Mouse (Mus musculus): ENCODE measurements around the gene Nrbf2.

Nrbf2 gene

DNA sequence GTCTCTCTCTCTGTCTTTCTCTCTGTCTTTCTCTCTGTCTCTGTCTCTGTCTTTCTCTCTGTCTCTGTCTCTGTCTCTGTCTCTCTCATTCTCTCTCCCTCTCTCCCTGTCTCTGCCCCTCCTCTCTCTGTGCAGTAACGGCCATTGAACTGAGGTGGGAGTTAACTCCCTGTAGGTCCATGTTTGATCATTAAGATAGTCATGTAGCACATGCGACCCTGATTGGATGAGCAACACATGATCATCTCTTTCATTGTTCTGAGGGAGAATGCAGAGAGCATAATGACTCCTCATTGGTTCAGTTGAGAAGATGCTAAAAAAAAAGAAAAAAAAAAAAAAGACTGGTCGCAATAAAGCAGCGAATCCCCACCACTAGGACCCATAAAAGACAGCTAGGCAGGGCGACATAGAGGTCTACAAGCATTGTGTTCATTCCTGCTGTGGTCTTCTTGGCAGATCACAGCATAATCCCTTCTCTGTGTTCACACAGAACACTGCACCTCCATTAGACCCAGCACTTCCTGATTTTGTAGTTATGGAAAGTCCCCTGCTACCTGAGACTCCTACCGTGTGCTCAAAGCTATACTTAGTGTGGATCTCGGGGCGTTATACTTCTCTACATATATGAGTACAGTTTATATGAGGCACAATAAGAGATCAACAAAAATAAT, 11.5 kb upstream of the Nrbf2 start:
- in situ Hi-C loops (cut with MboI; ENCODE audit: unreplicated experiment in 2 of 2): no loop called here

DNA sequence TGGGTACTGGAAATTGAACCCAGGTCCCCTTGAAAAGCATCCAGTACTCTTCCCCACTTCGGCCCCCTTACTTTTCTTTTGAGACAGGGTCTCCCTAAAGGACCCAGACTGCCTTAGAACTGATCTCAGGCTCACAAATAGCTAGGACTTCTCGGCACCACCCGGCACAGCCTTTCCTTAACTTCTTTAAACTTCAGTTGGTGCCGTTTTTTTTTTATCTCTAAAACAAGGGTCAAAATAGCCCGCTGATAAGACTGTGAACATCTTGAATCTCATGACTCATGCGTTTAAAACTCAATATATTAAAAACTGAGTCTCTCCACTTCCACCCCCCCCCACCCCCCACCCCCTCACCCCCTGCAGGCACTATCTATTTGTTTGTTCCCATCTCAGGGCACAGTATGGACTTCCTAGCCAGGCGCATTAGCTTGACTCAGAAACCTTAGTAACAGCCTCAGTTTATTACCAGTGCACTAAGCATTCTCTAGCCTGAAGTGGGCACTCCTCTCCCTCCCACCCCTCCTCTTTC, 10.9 kb upstream of the Nrbf2 start:
- in situ Hi-C loops (cut with MboI; ENCODE audit: unreplicated experiment in 2 of 2): no loop called here

DNA sequence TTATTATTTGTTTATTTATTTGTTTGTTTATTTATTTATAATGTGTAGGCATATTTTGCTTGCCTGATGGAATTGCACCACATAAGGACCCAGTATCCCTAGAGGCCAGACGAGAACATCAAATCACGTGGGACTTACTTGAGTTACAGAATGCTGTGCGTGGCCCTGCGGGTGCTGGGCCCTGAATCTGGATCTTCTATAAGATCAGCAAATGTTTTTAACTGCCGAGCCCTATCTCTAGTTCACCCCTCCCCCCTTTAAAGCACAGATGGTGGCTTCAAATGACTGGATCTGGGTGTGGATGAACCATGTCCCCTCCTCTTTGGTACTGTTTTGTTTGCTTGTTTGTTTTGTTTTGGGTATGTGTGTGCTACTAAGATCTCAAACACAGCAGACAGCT, 10.2 kb upstream of the Nrbf2 start:
- in situ Hi-C loops (cut with MboI; ENCODE audit: unreplicated experiment in 2 of 2): no loop called here

DNA sequence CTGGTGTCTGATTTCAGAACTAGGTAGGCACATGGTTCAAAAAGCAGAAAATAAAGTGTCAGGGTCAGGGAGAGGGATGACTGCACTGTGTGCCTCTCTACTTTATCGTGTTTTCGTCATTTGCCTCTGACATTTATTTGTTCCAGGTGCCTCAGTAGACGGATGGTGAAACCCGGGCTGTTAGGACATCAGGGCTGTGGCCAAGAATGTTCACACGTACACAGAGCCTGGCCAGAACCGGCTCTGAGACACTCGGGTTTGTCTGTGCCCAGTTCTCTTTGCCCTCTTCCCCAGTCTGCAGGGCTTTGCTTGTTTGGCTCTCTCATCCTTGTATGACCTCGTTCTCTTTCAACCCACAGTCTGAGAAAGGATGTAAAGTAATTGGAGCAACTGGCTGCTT, 6.0 kb upstream of the Nrbf2 start:
- in situ Hi-C loops (cut with MboI; ENCODE audit: unreplicated experiment in 2 of 2): loop anchor here in 1 of 2 experiments (5.0 kb wide), 1 partner anchor 34 kb away; no protein-coding TSS in a partner anchor

DNA sequence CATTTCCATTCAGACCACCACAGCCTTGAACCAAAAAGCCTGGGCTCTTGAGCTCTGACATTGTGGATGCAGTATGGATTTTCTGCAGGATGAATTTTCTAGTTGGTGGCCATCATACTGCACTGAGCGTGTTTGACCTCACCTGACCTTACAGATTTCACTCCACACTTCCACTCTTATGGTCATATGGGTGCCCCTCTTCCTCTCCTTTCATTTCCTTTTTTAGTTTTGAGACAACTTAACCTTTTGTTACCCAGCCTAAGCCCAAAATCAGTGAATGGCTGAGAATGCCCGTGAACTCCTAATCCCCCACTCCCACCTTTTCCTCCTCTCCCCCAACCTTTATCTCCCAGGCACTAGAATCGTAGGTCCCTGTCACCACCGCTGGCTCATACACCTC, 5.5 kb upstream of the Nrbf2 start:
- in situ Hi-C loops (cut with MboI; ENCODE audit: unreplicated experiment in 2 of 2): loop anchor here in 1 of 2 experiments (5.0 kb wide), 1 partner anchor 33 kb away; no protein-coding TSS in a partner anchor

DNA sequence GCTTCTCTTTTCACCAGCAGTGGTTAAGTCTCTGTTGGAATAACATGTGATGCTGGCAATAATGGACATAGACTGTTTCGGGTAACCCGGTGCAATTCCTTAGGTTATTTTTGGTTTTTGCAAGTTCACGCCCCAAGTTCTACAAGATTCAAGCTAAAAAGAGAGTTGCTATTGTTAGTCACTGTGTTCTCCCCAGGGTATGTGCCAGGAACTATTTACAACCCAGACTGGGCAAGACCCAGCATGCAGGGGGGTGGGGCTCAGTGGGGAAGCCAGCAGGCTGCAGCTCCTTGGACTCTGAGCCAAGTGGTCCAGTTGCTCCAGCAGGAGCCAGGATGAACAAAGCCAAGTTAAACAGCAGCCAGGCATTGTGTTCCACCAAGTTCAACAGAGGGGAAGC, 2.8 kb upstream of the Nrbf2 start:
- in situ Hi-C loops (cut with MboI; ENCODE audit: unreplicated experiment in 2 of 2): no loop called here

DNA sequence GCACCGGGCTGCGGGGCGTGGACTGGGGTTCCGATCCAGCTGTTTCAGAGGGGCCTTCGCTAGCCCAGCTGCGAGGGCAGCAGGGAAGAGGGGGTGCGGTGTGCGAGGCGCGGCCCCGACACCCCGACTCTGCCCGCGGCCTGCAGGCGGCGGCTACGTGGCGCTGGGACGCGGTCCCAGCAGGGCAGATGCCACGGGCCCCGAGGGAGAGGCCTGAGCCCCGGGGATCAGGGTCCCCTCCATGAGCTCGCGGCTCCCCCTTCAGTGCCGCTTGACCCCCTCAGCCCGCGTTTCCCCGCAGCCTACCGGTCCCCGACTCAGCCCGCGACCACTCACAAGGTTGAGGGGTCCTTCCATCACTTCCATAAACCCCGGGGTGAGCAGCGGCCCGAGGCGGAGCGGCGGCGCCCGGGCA, 337 bp downstream of the Nrbf2 start:
- in situ Hi-C loops (cut with MboI; ENCODE audit: unreplicated experiment in 2 of 2): no loop called here

DNA sequence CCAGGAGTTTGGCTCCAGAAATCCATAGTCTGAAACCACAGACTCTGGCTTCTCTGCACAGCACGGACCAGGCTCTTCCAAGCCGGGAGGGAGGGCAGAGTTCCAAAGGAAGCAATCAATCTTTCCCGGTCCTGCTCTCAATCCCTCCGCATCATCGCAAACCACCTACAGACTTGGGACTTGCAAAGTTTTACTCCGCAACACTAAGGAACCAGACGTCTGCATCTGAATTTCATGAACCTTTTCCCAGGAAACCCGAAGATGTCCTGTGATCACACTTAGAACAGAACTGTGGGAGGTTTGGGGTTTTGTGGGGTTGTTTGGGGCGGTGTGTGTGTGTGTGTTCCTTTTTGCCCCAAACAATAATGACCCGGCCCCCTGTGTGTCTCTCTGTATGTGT, 794 bp downstream of the Nrbf2 start:
- in situ Hi-C loops (cut with MboI; ENCODE audit: unreplicated experiment in 2 of 2): no loop called here

DNA sequence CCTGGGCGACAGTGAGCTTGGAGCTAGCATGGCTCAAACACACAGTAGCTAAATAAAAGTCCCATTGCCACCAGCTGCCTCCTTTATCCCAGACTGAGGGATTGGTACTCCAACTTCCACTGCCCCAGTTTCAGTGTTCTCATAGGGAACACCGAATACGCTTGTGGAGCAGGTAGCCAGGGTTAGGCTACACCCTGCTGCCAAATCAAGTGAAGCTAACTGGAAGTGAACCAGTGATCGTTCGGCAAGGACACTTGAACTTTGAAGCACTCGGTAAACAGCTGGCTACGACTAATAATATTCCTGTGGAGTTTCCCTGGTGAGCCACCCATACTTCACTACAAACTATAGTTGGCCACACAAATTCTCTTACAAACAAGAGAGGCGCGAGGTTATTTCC, 1.6 kb downstream of the Nrbf2 start:
- in situ Hi-C loops (cut with MboI; ENCODE audit: unreplicated experiment in 2 of 2): no loop called here

DNA sequence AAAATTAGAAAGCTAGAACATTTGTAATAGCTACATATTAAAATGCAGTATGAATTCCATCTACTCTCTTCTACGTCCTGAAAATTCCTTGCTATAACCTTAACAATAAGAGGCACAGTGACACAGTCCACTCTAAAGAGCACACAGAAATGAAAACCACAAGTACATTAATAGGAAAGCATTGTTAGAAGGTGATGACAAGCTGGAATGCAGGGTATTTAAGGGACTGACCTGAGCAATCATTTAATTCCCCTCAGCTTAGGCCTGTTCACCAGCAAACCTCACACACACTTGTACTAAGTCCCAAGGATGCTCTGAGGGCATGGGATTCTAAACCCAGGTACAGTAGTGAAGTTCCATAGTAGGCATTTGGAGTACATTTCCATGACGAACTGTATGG, 2.6 kb downstream of the Nrbf2 start:
- in situ Hi-C loops (cut with MboI; ENCODE audit: unreplicated experiment in 2 of 2): no loop called here

DNA sequence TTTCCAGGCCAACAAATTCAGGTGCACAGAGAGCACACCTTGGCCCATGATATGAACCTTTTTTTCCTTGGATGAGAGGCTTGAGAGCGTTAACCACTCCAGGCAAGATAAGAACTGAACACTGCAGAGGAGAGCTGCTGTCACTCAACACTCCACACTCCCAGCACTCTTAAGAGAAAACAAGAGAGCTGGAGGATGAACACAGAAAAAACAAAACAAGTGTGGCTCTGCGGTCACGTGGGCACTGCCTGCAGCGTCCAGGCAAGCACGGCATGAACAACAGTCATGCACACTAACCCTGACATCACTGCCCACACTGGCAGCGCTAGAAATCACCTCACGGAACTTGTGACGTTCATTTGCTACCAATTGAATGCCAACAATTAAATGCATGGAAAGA, 3.3 kb downstream of the Nrbf2 start:
- in situ Hi-C loops (cut with MboI; ENCODE audit: unreplicated experiment in 2 of 2): no loop called here

DNA sequence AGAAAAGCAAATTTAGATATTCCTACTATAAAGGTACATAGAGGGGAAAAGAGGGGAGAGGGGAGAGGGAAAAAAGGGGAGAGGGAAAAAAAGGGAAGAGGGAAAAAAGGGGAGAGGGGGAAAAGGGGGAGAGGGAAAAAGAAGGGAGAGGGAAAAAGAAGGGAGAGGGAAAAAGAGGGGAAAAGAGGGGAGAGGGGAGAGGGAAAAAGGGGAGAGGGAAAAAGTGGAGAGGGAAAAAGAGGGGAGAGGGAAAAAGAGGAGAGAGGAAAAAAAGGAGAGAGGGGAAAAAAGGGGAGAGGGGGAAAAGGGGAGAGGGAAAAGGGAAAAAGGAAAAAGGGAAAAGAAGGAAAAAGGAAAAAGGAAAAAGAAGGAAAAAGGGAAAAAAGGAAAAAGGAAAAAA, 9.2 kb downstream of the Nrbf2 start:
- in situ Hi-C loops (cut with MboI; ENCODE audit: unreplicated experiment in 2 of 2): no loop called here

DNA sequence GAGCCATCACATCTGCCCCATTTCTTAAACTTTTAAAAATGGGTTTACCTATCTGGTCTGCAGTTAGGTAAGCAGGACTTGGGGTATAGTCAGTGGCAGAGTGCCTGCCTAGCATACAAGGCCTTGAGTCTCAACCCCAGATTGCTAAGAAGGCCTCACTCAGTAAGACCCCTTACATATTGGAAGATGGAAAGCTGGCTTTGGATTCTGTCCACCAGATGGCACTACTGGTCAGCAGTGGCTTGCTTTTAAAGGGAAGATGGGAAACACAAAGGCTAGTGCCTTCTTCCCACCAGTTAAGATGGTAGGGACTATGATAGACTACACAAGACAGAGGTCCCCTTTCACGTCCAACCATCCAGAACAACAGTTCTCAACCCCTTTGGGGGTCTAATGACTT, 20.3 kb downstream of the Nrbf2 start:
- in situ Hi-C loops (cut with MboI; ENCODE audit: unreplicated experiment in 2 of 2): loop anchor here in 1 of 2 experiments (5.0 kb wide), 1 partner anchor 42 kb away; no protein-coding TSS in a partner anchor

DNA sequence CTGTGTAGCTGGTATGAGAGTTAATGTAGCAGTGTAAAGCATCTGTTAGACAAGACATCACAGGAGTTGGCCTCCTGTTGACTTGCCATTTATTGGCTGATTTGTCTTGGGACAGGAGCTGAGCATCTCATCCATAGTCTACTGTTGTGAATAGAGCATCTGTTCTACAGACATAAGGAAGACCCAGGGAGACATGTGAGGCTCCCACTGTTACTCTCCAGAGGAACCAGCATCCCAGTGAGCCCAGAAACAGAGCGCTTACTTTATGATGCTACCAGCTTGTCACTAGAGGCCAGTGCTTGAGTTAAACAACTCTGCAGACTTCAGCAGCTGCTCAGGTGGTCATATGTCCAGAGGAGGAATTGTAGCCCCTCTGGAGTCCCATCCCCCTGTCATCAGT, 32.0 kb downstream of the Nrbf2 start:
- in situ Hi-C loops (cut with MboI; ENCODE audit: unreplicated experiment in 2 of 2): no loop called here

DNA sequence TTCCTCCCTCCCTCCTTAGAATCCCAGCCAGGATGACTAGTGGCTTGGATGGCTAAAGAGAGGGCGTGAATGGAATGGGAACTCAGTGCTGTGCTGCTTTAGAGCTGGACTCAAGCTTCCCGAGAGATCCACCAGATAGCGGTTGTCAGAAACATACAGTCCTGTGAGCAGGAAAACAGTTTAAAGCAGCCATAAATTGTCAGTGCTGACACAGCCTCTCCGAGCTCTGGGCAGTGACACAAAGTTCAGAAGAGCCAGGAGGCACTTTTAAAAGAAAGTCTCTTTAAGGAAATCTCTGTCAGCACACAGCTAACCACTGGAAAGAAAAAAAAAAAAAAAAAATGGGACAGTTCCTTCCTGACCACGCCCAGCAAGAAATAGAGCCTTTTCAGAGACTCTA, 32.8 kb downstream of the Nrbf2 start:
- in situ Hi-C loops (cut with MboI; ENCODE audit: unreplicated experiment in 2 of 2): no loop called here

DNA sequence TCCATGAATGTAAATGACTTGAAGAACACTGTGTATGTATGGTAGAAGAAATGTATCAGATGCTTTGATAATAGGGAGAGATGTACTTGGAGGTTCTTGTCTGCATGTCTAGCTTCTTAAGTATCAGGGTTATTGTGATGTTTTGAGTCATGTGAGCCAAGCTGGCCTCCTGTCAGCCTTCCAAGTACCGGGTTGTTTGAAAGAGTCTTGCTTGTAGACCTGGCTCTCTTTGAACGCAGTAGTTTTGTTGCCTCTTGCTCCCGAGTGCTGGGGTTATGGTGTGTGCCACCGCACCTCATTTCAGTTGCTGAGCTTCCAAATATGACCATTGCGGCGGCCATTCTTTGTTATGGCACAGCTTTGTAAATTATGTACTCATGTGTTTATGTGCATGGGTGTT, 34.3 kb downstream of the Nrbf2 start:
- in situ Hi-C loops (cut with MboI; ENCODE audit: unreplicated experiment in 2 of 2): no loop called here

DNA sequence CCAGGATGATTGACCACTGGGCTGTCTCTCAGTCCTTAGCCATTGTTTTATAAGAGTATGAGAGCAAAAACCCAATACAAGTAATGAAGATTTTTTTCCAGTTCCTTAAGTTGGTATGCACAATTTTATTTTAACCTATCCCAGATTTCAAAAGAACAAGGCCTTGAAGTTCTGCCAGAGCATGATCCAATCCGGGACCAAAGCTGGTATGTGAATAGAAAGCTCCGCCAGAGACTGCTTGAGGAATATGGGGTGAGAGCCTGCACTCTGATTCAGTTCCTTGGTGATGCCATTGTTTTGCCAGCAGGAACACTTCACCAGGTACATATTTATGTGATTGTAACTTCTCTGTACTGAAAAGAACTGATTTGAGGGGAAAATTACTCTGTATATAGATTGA, 35.6 kb downstream of the Nrbf2 start:
- in situ Hi-C loops (cut with MboI; ENCODE audit: unreplicated experiment in 2 of 2): no loop called here

DNA sequence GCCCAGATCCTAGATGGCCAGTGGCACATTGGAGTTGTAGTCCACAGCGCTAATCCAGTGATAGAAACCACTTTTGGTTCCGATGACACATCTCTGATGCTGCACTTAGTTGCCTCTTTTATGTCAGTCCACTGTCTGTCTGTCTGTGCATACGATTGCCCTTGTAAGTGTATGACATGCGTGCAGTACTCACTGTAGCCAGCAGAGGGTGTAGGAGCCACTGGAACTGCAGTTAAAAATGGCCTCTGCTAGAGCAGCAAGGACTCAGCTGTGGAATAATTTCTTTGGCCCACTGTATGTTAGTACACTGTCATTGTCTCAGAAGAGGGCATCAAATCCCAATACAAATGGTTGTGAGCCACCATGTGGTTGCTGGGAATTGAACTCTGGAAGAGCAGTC, 38.0 kb downstream of the Nrbf2 start:
- in situ Hi-C loops (cut with MboI; ENCODE audit: unreplicated experiment in 2 of 2): no loop called here

DNA sequence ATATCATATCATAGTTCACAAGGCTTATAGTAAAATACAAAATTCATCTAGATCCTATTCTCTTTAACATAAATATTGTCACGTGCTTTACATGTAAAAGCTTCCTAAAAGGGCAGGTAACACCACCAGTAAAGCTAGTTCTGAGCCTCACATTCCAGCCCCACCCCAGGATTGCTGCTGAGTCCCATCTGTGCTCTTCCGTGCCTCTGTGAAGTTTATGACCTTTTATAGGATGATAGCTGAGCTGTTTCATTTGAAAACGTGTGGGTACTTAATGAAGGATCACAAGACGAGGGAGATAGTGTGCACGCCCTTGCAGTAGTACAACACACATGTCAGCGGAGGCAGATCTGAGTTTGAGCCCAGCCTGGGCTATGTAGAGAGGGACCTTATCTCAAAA, 54.7 kb downstream of the Nrbf2 start:
- in situ Hi-C loops (cut with MboI; ENCODE audit: unreplicated experiment in 2 of 2): loop anchor here in 1 of 2 experiments (10.0 kb wide), 1 partner anchor 326 kb away; no protein-coding TSS in a partner anchor

DNA sequence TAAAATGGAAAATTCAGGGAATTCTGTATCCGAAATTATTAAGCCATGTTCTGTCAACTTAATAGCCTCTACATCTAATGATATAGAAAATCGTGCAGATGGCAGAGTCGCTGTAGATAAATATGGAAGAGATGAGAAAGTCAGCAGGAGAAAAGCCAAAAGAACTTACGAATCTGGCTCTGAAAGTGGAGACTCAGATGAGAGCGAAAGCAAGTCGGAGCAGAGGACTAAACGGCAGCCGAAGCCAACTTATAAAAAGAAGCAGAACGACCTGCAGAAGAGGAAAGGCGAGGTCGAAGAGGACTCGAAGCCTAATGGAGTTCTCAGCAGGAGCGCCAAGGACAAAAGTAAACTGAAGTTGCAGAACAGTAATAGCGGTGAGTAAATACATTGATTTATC, 58.6 kb downstream of the Nrbf2 start:
- in situ Hi-C loops (cut with MboI; ENCODE audit: unreplicated experiment in 2 of 2): no loop called here

DNA sequence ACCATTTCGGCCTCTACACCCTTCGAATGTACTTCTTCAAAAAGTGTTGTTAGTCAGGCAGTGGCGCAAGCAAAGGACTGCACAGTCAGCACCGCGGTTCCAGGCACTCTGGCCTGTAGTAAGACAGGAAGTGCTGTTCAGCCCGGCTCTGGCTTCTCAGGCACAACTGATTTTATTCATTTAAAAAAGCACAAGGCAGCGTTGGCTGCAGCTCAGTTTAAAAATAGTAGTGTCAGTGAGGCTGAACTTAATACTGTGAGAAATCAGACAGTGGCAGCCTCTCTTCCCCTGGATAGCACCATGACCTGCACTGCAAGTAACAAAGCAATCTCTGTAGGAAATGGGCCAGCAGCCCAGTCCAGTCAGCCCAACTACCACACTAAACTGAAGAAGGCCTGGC, 59.0 kb downstream of the Nrbf2 start:
- in situ Hi-C loops (cut with MboI; ENCODE audit: unreplicated experiment in 2 of 2): no loop called here

DNA sequence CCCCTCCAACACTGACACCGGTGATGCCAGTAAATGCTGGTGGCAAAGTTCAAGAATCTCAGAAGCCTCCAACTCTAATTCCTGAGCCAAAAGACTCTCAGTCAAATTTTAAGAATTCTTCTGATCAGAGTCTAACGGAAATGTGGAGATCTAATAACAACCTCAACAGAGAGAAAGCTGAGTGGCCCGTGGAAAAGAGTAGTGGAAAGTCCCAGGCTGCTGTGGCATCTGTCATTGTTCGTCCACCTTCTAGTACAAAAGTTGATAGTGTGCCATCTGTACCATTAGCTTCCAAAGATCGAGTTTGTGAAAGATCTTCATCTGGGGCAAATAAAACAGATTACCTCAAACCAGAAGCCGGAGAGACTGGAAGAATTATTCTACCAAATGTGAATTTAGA, 59.6 kb downstream of the Nrbf2 start:
- in situ Hi-C loops (cut with MboI; ENCODE audit: unreplicated experiment in 2 of 2): no loop called here

DNA sequence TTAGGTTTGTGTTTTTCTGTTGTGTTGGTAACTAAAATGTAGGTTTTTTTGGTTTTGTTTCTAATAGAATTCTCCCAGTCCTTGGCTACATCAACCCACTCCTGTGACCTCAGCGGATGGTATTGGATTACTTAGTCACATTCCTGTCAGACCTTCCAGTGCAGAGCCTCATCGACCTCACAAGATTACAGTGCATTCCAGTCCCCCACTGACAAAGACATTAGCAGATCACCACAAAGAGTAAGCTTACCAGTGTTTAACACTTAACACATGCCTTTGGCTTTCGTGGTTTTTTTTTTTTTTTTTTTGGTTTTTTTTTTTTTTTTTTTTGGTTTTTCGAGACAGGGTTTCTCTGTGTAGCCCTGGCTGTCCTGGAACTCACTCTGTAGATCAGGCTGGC, 61.2 kb downstream of the Nrbf2 start:
- in situ Hi-C loops (cut with MboI; ENCODE audit: unreplicated experiment in 2 of 2): no loop called here

Measured in v-Abl transformed pro-B cells (cell line).